Mouse (Mus musculus) CH12.LX (cell line): ENCODE results near the gene Snrnp200. TPM values are rescaled to one million over a fixed set of nuclear protein-coding genes. Genes with fewer than 3 reads are reported as not detected.

Experiments used
- DNase-seq: peaks from one replicate; pipeline ENCODE4 v3.0.0-alpha.2; 2013; ENCODE audit errors: extremely low read depth
- H3K27ac ChIP-seq: 2 replicates; pipeline ENCODE4 v1.5.1; 2012; ENCODE audit warnings: low read depth, mild to moderate bottlenecking, control low read depth, moderate library complexity; ENCODE audit not compliant: insufficient read depth
- H3K27me3 ChIP-seq: replicated peaks from 2 replicates; pipeline ENCODE3; 2012; ENCODE audit warnings: inconsistent platforms
- H3K36me3 ChIP-seq, 2 experiments: replicated peaks in 1 of 2; 2 replicates each; pipeline versions ENCODE3 to v1.6.1; 2012; ENCODE audit warnings: inconsistent platforms in 1 of 2, low read length in 1 of 2, mild to moderate bottlenecking in 1 of 2, mixed read lengths in 1 of 2, moderate library complexity in 1 of 2; ENCODE audit not compliant: control insufficient read depth in 1 of 2, insufficient read depth in 1 of 2
- H3K4me1 ChIP-seq, 2 experiments: 2 replicates each; pipeline ENCODE4 v1.6.1; 2012; ENCODE audit warnings: inconsistent platforms in 1 of 2, moderate library complexity in 1 of 2; ENCODE audit not compliant: insufficient read depth in 2 of 2, control insufficient read depth in 1 of 2
- H3K4me2 ChIP-seq: 2 replicates; pipeline ENCODE4 v1.6.1; 2012; ENCODE audit warnings: low read depth, mild to moderate bottlenecking, control low read depth; ENCODE audit not compliant: poor library complexity, insufficient read depth, severe bottlenecking
- H3K4me3 ChIP-seq, 3 experiments: fragments of 150-350 bp in 1 of 3; sonication (generic) in 1 of 3; replicated peaks in 1 of 3; 2 replicates each; pipeline versions ENCODE3 to v1.5.1; 2011 to 2012; ENCODE audit warnings: low read depth in 2 of 3, low read length in 2 of 3, mild to moderate bottlenecking in 2 of 3, moderate library complexity in 2 of 3, control low read depth in 1 of 3, improper control_type of control experiment in 1 of 3, inconsistent platforms in 1 of 3, mixed read lengths in 1 of 3; ENCODE audit not compliant: poor library complexity in 1 of 3
- H3K79me2 ChIP-seq: replicated peaks from 2 replicates; pipeline ENCODE4 v1.6.1; 2012; ENCODE audit warnings: mild to moderate bottlenecking, moderate library complexity; ENCODE audit not compliant: control insufficient read depth, poor library complexity, insufficient read depth, severe bottlenecking; ENCODE audit errors: extremely low read depth
- H3K9ac ChIP-seq: 2 replicates; pipeline ENCODE4 v1.6.1; 2012; ENCODE audit warnings: low read depth, mild to moderate bottlenecking, control low read depth, moderate library complexity; ENCODE audit not compliant: insufficient read depth
- H3K9me3 ChIP-seq: replicated peaks from 2 replicates; pipeline ENCODE3; 2012; ENCODE audit warnings: low read length, inconsistent platforms, mixed read lengths
- CHD2 ChIP-seq: IDR thresholded peaks from 2 replicates; pipeline ENCODE4 v1.6.1; 2011; ENCODE audit warnings: low read length, improper control_type of control experiment
- E2F4 ChIP-seq: IDR thresholded peaks from 2 replicates; pipeline ENCODE4 v1.6.1; 2011; ENCODE audit warnings: low read depth, low read length, improper control_type of control experiment; ENCODE audit not compliant: insufficient replicate concordance
- ELF1 ChIP-seq: IDR thresholded peaks from 2 replicates; pipeline ENCODE4 v1.6.1; 2014; ENCODE audit warnings: low read depth, mild to moderate bottlenecking, inconsistent platforms, low read length, improper control_type of control experiment
- GABPA ChIP-seq: IDR thresholded peaks from 2 replicates; pipeline ENCODE4 v1.6.1; 2012; ENCODE audit warnings: low read depth, low read length, improper control_type of control experiment, inconsistent platforms; ENCODE audit not compliant: insufficient replicate concordance
- HCFC1 ChIP-seq: IDR thresholded peaks from 2 replicates; pipeline ENCODE4 v1.6.1; 2012; ENCODE audit warnings: low read depth, mild to moderate bottlenecking, inconsistent platforms, low read length, improper control_type of control experiment
- IRF4 ChIP-seq: IDR thresholded peaks from 2 replicates; pipeline ENCODE4 v1.6.1; 2014; ENCODE audit warnings: low read depth, mild to moderate bottlenecking, inconsistent platforms, low read length, improper control_type of control experiment
- MAZ ChIP-seq: IDR thresholded peaks from 2 replicates; pipeline ENCODE4 v1.6.1; 2012; ENCODE audit warnings: low read depth, mild to moderate bottlenecking, inconsistent platforms, low read length, improper control_type of control experiment, moderate library complexity
- MEF2A ChIP-seq: IDR thresholded peaks from 2 replicates; pipeline ENCODE4 v1.6.1; 2014; ENCODE audit warnings: low read depth, mild to moderate bottlenecking, inconsistent platforms, low read length, improper control_type of control experiment, borderline replicate concordance
- MXI1 ChIP-seq: IDR thresholded peaks from 2 replicates; pipeline ENCODE4 v1.6.1; 2011; ENCODE audit warnings: mild to moderate bottlenecking, low read depth, low read length, improper control_type of control experiment
- NELFE ChIP-seq: IDR thresholded peaks from 2 replicates; pipeline ENCODE4 v1.6.1; 2011; ENCODE audit warnings: low read depth, low read length, improper control_type of control experiment
- NRF1 ChIP-seq: IDR thresholded peaks from 2 replicates; pipeline ENCODE4 v1.6.1; 2014; ENCODE audit warnings: low read depth, mild to moderate bottlenecking, inconsistent platforms, low read length, improper control_type of control experiment, moderate library complexity
- POLR2AphosphoS2 ChIP-seq: IDR thresholded peaks from 2 replicates; pipeline ENCODE4 v1.6.1; 2011; ENCODE audit warnings: low read depth, low read length, improper control_type of control experiment
- SIN3A ChIP-seq: IDR thresholded peaks from 2 replicates; pipeline ENCODE4 v1.6.1; 2012; ENCODE audit warnings: low read length, improper control_type of control experiment, inconsistent platforms
- ZNF384 ChIP-seq: IDR thresholded peaks from 2 replicates; pipeline ENCODE4 v1.6.1; 2012; ENCODE audit warnings: low read depth, low read length, improper control_type of control experiment, inconsistent platforms
- dilution Hi-C: fragments of 300-500 bp; cut with MboI; formaldehyde crosslinking; loops from 2 replicates; pipeline ENCODE4 v1.14.3; 2020; ENCODE audit warnings: low sequenced_read_pairs; ENCODE audit not compliant: extremely low pct_unique_long_range_greater_than_20kb, extremely low pct_ligation_motif_present
- in situ Hi-C: fragments of 300-500 bp; cut with MboI; formaldehyde crosslinking; loops from 3 replicates; pipeline ENCODE4 v1.14.3; 2019; ENCODE audit warnings: low sequenced_read_pairs, low pct_ligation_motif_present, low pct_unique_long_range_greater_than_20kb, mixed read lengths
- polyA plus RNA-seq: library from polyadenylated mRNA; unstranded; fragments of >175 nt; gene quantifications from 2 replicates; pipeline ENCODE4 v1.2.1, GENCODE M21; 2012; ENCODE audit warnings: low read depth; ENCODE audit not compliant: insufficient read length
- total RNA-seq, 2 experiments: library from RNA; depleted of rRNA; stranded (reverse); fragments of 300-350 nt in 1 of 2; fragments of >200 nt in 1 of 2; gene quantifications; 2 replicates each; pipeline ENCODE4 v1.2.3; 2012 to 2014

The Snrnp200 gene
- total and polyA plus RNA-seq, 3 experiments = 74.3 to 102 (median 90.3) TPM

GRCm38 (mm10) chr2:127272806-127273205 is 64.6 kb downstream of the Snrnp200 start:
- H3K4me1 ChIP-seq = peaks cover 3 to 44% of the 10 kb centered on the region in 2 experiments; a peak in 3 of 4 replicates
- H3K9ac ChIP-seq = no peak overlapping the region
- no peak for TF ChIP-seq HCFC1
- no peak for TF ChIP-seq ZNF384
- no peak for TF ChIP-seq CHD2
- TF ChIP-seq MXI1 = no peak
- no peak for TF ChIP-seq ELF1
- no peak for TF ChIP-seq MAZ
- no peak for TF ChIP-seq SIN3A
- TF ChIP-seq GABPA = no peak
- no peak for TF ChIP-seq E2F4
- TF ChIP-seq MEF2A = no peak
- TF ChIP-seq POLR2AphosphoS2 = no peak
- TF ChIP-seq NRF1 = no peak
- no peaks in the 10 kb centered on the region for H3K27me3 ChIP-seq
- no peak overlapping the region for H3K4me2 ChIP-seq
- no peak overlapping the region for H3K4me3 ChIP-seq
- H3K27ac ChIP-seq = no peak overlapping the region
- DNase-seq = no peak
- H3K9me3 ChIP-seq = no peaks in the 10 kb centered on the region
- peaks cover 53% of the 10 kb centered on the region for H3K79me2 ChIP-seq
- peaks cover 0 to 14% of the 10 kb centered on the region in 2 experiments for H3K36me3 ChIP-seq
- in situ Hi-C loops (no loop called here), dilution Hi-C loops (no loop called here)

- Histone ChIP-seq H3K27me3 (no peaks in the 10 kb centered on the region), H3K27ac (no peak overlapping the region), H3K36me3 (peaks cover 0 to 16% of the 10 kb centered on the region in 2 experiments), H3K9ac (no peak overlapping the region), H3K4me1 (peaks cover 3 to 42% of the 10 kb centered on the region in 2 experiments; a peak in 3 of 4 replicates), H3K9me3 (no peaks in the 10 kb centered on the region), H3K4me3 (no peak overlapping the region), H3K79me2 (peaks cover 61% of the 10 kb centered on the region), H3K4me2 (no peak overlapping the region)
- in situ Hi-C loops (no loop called here), dilution Hi-C loops (no loop called here)
- no peak for TF ChIP-seq ZNF384
- no peak for TF ChIP-seq CHD2
- TF ChIP-seq IRF4 = no peak
- no peak for TF ChIP-seq NRF1
- TF ChIP-seq NELFE = no peak
- no peak for DNase-seq
These were observed 66.4 kb downstream of the Snrnp200 start for GRCm38 (mm10) chr2:127274590-127274989.
